Mouse (Mus musculus): ENCODE data around the gene Ccdc138.

Ccdc138 gene

GRCm38 (mm10) chr10:58585427-58586223, 87.9 kb downstream of the Ccdc138 start:
- DNase-seq (ENCODE audit: low read depth, low spot score) = no peak

DNA sequence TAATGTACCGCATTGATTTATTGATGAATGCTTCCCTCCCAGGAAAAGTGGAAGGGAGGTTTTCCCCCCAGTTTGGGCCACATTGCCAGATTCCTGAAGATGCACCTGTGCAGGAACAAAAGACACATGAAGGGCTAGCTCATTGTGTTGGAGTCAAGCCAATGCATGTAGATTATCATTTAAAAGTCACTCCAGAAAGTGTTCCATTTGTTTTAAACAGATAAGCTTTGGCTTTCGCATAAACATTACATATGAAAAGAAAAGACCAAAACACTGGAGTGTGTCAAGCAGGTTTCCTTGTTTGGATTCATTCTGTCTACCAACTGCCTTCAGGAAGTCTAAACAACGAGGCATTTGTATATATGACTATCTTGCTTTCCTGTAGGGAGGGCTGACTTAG, 96.7 kb downstream of the Ccdc138 start:
- no peak for DNase-seq (ENCODE audit: low read depth, low spot score)

GRCm38 (mm10) chr10:58595197-58595596, 97.4 kb downstream of the Ccdc138 start:
- DNase-seq (ENCODE audit: low read depth, low spot score) = no peak

DNA sequence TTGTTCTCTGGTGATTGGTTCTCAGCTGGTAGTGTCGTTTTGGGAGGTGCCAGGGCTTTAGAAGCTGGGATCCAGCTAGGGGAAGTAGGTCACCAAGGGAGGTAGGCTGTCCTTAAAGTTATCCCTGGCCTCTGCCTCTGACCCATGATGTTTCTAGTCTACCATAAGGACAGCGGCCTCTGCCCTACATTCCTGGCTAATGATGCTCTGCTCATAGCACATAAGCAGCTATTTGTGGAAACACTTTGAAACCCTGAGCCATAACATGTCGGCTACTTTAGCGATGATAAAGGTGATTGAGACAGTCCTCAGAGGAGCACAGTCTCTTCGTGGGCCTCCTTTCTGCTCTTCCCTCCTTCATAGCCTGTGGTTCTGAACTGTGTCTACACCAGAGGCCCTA, 98.1 kb downstream of the Ccdc138 start:
- no peak for DNase-seq (ENCODE audit: low read depth, low spot score)

- DNase-seq (ENCODE audit: low read depth, low spot score) = no peak
Observed at GRCm38 (mm10) chr10:58600151-58600550, 102.4 kb downstream of the Ccdc138 start.

DNA sequence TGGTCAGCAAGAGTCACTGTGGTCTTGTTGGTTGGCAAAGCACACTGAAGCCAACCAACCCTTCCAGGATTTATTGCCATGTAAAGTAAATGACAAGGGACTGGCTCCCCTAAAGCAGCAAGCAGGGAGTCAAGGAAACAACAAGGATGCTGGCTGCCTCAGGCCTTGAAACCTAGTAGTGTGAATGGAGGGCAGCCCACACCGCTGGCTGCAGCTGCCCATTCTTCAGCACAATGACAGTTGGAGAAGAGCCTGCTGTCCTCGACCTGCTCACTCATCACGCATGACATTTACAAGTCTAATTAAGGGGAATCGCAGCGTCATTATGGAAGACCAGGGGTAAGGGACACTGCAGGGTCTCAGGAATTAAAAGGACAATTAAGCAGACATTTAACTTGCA, 103.2 kb downstream of the Ccdc138 start:
- peak; percentile 42 for DNase-seq (ENCODE audit: low read depth, low spot score)

GRCm38 (mm10) chr10:58601431-58601901, 103.7 kb downstream of the Ccdc138 start:
- DNase-seq (ENCODE audit: low read depth, low spot score) = no peak

DNA sequence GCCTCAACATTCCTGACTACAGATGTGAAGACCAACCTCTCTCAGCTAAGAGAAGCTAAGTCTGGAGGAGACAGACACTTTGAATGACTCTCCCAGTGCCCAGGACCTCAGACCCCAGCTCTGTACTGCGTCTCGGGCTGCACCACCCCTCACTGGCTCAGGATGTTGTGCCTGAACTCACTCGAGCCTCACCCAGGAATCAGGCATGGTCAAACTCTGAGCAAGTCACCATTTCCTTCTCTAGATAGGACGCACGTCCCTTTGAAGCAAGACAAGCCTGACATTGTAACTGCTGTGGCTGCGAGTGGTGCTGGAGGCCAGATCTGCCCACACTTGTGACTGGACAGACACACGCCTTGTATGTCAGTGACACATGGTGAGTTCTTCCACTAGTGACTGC, 104.2 kb downstream of the Ccdc138 start:
- no peak for DNase-seq (ENCODE audit: low read depth, low spot score)

GRCm38 (mm10) chr10:58604779-58605178, 107.0 kb downstream of the Ccdc138 start:
- no peak for DNase-seq (ENCODE audit: low read depth, low spot score)

DNA sequence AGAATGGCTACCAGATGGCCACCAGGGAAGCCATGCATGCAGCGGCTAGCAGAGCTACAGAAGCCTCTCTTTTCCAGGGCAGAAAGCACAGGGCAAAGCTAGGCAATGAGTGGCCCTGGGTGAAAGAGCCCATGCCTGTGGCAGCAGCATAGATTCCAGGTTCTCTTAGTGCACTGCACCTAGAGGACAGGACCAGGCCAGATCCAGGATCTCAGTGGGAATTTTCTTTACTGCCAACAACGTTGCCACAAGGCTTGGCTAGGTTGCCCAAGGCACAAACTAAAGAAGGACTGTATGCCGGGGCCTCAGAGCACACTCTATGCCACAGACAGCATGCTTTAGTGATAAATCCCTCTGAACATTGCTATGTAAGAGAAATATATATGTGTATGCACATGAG, 108.6 kb downstream of the Ccdc138 start:
- no peak for DNase-seq (ENCODE audit: low read depth, low spot score)

DNA sequence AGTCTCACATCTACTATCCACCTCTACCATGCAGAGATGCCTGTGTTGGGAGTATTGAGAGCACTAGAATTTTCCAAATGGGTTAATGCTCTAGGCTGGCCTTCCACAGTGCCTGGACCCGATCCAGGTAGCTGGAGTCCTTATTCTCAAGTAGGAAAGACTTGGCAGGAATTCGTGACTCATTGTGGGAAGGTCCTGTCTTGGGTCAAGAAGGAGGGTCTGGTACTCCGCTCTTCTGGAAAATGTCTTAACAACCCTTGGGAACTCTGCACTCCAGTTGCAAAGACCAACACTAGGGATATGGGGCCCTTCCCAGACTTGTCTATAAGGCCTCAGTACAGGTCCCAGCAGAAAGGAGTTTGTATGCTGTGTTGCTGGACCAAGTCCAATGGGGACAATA, 111.1 kb downstream of the Ccdc138 start:
- DNase-seq (ENCODE audit: low read depth, low spot score) = no peak

DNA sequence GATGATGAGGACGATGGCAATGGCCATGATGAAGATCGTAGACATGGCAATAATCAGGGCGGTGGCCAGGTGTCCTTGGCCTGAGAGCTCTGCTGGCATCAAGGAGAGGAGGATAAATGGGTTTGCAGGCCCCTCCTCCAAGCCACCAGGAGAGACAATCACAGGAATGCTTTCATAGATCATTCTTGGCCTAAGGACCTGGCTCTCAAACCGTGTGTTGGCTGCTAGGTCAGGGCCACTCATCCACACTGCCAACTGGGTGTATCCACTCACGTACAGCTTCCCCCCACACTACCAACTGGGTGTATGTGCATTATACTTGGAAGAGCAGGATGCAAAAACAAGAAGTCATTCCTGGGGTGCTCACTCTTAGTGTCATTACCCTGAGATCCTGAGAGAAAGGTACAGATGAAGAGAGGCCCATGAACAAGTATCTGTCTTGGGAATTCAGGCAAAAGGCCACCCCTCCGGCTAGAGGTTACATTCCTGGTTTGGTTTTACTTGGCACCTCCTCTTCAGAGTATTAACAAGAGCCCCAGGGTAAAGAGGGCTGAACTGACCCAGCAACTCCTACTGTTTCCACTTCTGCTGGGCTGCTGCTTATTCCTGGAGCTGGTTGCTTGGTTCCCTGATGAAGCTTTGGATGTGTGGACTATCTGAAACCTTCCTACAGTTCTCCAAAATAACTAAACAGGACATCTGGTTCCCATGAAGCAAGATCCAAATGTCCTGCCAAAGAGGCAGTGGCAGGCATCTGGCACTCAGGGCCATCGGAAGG, 112.9 kb downstream of the Ccdc138 start:
- no peak for DNase-seq (ENCODE audit: low read depth, low spot score)

GRCm38 (mm10) chr10:58614601-58615000, 116.9 kb downstream of the Ccdc138 start:
- no peak for DNase-seq (ENCODE audit: low read depth, low spot score)

DNA sequence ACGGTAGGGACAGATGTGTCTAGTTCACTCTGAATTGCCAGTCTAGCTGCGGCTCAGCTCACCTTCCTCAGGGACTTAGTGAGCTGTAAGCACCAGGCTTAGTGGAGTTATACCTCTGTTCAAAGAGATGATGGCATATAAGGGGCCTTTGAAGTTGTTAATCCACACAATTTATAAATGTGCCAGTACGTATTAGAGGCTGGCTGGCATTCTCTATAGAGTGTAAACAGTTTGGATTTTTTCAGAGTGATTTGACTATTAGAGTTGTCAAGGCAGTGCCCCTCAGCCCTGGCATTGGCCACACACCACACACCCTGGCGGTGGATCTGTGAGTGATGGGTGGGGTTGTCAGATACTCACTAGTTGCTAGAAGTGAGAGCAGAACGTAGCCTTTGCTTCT, 118.8 kb downstream of the Ccdc138 start:
- no peak for DNase-seq (ENCODE audit: low read depth, low spot score)

GRCm38 (mm10) chr10:58618501-58619216, 120.9 kb downstream of the Ccdc138 start:
- DNase-seq (ENCODE audit: low read depth, low spot score) = no peak

DNA sequence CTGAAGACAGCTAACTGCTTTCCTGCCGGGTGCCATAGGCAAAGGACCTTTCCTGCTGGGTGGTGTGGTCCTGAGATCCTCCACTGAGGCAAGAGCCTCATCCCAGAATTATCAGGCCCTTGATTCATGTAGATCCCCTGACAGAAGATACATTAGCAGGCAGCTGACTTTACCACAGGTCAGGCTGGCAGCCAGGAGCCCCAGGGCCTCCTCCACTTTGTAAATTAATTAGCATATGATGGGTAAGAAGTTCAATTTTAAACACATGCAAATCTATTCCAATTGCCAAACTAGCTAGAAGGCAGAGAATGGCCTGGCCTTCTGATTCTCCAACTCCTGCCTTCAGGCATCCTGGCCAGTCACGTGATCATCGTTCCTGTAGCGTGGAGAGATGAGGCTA, 121.5 kb downstream of the Ccdc138 start:
- DNase-seq (ENCODE audit: low read depth, low spot score) = no peak

- no peak for DNase-seq (ENCODE audit: low read depth, low spot score)
Observed at GRCm38 (mm10) chr10:58624848-58625711, 127.3 kb downstream of the Ccdc138 start.
